Mouse (Mus musculus): ENCODE data around the gene Asprv1.

DNA sequence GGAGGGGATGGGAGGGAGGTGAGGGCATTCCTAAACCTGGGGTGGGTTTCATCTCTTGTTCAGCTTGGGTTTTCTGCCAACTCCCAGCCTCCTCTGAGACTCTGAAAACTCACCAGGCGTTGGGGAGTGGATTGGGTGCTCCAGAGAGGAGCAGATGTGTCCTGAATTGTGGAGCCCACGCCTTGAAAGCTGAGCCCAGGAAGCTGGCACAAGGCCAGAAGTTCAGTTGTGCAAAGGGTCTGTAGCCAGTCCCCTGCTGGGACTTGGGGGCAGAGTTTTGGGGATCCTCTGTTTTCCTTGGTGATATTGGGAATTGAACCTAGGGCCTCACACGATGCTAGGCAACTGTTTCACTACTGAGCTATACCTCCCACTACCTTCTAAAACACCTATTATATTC lies 2.2 kb downstream of the Asprv1 start:
- TF ChIP-seq CTCF (IDR thresholded peaks at IDR 0.05; ENCODE audit: borderline replicate concordance, control insufficient read depth, extremely low read depth, insufficient read depth, low read length, poor library complexity), result no peak
- no peak for TF ChIP-seq POLR2A (IDR thresholded peaks at IDR 0.05; ENCODE audit: control insufficient read depth, extremely low read depth, insufficient read depth, low read length, poor library complexity)
